Mouse (Mus musculus): ENCODE results near the gene Atp2a3.

GRCm38 (mm10) chr11:72955339-72955974, 5.5 kb upstream of the Atp2a3 start:
- TF ChIP-seq CTCF (IDR thresholded peaks at IDR 0.05; ENCODE audit: borderline replicate concordance, control insufficient read depth, extremely low read depth, insufficient read depth, low read length, poor library complexity) = no peak
- no peak for TF ChIP-seq POLR2A (IDR thresholded peaks at IDR 0.05; ENCODE audit: control insufficient read depth, extremely low read depth, insufficient read depth, low read length, poor library complexity)
